ENCODE assay signal across 10 mouse cellular contexts in the genomic region with DNA sequence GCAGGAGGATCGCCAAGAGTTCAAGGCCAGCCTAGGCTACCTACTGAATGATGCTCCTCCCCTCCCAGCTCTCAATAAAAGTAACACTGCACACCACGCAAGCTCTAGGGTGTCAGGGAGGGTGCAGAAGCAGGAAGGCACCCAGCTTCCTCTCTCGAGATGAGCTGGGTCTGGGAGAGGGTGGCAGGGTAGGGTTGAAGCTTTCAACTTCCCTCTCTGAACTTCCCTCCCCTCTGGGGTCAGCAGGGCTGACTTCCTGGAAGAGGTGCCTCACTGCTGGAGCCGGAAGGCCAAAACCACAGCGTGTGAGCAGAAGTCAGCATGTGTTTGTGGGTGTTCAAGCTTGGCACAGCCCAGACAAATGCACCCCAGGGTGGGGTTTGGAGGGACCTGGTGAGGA. TPM values are rescaled to one million over a fixed set of nuclear protein-coding genes. Genes with fewer than 3 reads are reported as not detected.
A peak's percentile ranks its signal among the peaks of the same experiment; 100 is the strongest.
DNase-seq lines count a peak whose midpoint lies in the region; ATAC-seq and TF ChIP-seq lines count a peak whose summit lies in the region.
"Had no signal": no experiment of that assay in that cellular context is flagged by ENCODE, and none has a peak within 500 bp of the region (broad histone marks: within the 10 kb centered on the region; RNA-seq: fewer than 3 reads in every experiment).

No protein-coding gene starts in this region.

- H3K36me3 ChIP-seq in kidney, adult 2 months (ENCODE audit: control insufficient read depth, insufficient read depth, low read length): no peaks in the 10 kb centered on the region
- H3K36me3 ChIP-seq in kidney, embryonic 16.5 days (ENCODE audit: insufficient read depth, low read length): peaks cover 22% of the 10 kb centered on the region
- peaks cover 30% of the 10 kb centered on the region for H3K36me3 ChIP-seq in liver, embryonic 15.5 days (replicated peaks)
- H3K36me3 ChIP-seq in intestine, embryonic 16.5 days (ENCODE audit: control insufficient read depth, insufficient read depth, low read length): peaks cover 14% of the 10 kb centered on the region; the same call in 1 of the 2 replicates

- DNase-seq in kidney, adult 2 months: peak; percentile 59
- DNase-seq in MEL-GATA-1-ER (ENCODE audit: extremely low read depth, low read depth): peak; percentile 91
- peak; percentile 60 to 77 for DNase-seq in spleen, postnatal 10 days (ENCODE audit: low spot score in 2 of 2)
- DNase-seq in embryo, embryonic 10 days (ENCODE audit: low spot score): no peak
- no peak for DNase-seq in cerebellum, adult 18-20 months
- DNase-seq: lung, embryonic 14.5 days had no signal

- 67% methylated on average over 5 of the region's 5 CpGs for WGBS in kidney, adult 2 months
- 67% methylated on average over 5 of the region's 5 CpGs for WGBS in kidney, embryonic 16.5 days
- 23% methylated on average over 5 of the region's 5 CpGs for WGBS in liver, embryonic 15.5 days (ENCODE audit: insufficient replicate concordance)
- 78% methylated on average over 5 of the region's 5 CpGs for WGBS in intestine, embryonic 16.5 days

- ATAC-seq in kidney, embryonic 16.5 days (ENCODE audit: low FRiP score, low TSS enrichment): no peak
- ATAC-seq in liver, embryonic 15.5 days (ENCODE audit: insufficient read depth): peak; percentile 32; the same call in 1 of the 2 replicates
- no peak for ATAC-seq in intestine, embryonic 16.5 days

- no peaks in the 10 kb centered on the region for H3K9me3 ChIP-seq in kidney, embryonic 16.5 days (ENCODE audit: low read length)
- no peaks in the 10 kb centered on the region for H3K9me3 ChIP-seq in liver, embryonic 15.5 days (replicated peaks)
- no peaks in the 10 kb centered on the region for H3K9me3 ChIP-seq in intestine, embryonic 16.5 days (ENCODE audit: control insufficient read depth, low read length)

- no peaks in the 10 kb centered on the region for H3K27me3 ChIP-seq in kidney, adult 2 months (replicated peaks; ENCODE audit: control insufficient read depth, insufficient read depth, low read length)
- H3K27me3 ChIP-seq in kidney, embryonic 16.5 days (ENCODE audit: insufficient read depth, low read length): no peaks in the 10 kb centered on the region
- H3K27me3 ChIP-seq in liver, embryonic 15.5 days: peaks cover under 1% of the 10 kb centered on the region; the same call in 1 of the 2 replicates
- no peaks in the 10 kb centered on the region for H3K27me3 ChIP-seq in intestine, embryonic 16.5 days (replicated peaks; ENCODE audit: control insufficient read depth, insufficient read depth, low read length)

- no peak for TF ChIP-seq CTCF in kidney, adult 2 months (conservative IDR thresholded peaks at IDR 0.05; ENCODE audit: insufficient read depth, insufficient read length, low read depth, low read length)

- no peak for TF ChIP-seq POLR2A in kidney, adult 2 months (IDR thresholded peaks at IDR 0.05; ENCODE audit: low read depth, low read length)

- no peak overlapping the region for H3K9ac ChIP-seq in kidney, embryonic 16.5 days (replicated peaks; ENCODE audit: low read length)
- H3K9ac ChIP-seq in liver, embryonic 15.5 days: no peak overlapping the region
- H3K9ac ChIP-seq in intestine, embryonic 16.5 days (ENCODE audit: low read depth, low read length): no peak overlapping the region
- H3K9ac ChIP-seq: lung, embryonic 14.5 days had no signal

- H3K4me3 ChIP-seq in kidney, adult 2 months (ENCODE audit: insufficient read depth, low read depth, low read length): no peak overlapping the region
- no peak overlapping the region for H3K4me3 ChIP-seq in kidney, embryonic 16.5 days (ENCODE audit: low read length)
- no peak overlapping the region for H3K4me3 ChIP-seq in liver, embryonic 15.5 days (replicated peaks)
- H3K4me3 ChIP-seq in intestine, embryonic 16.5 days (ENCODE audit: low read length): no peak overlapping the region

- H3K4me1 ChIP-seq in kidney, adult 2 months (ENCODE audit: control insufficient read depth, insufficient read depth, low read length): no peaks in the 10 kb centered on the region
- H3K4me1 ChIP-seq in kidney, embryonic 16.5 days (ENCODE audit: insufficient read depth, low read length): peaks cover 8% of the 10 kb centered on the region; the same call in 1 of the 2 replicates
- H3K4me1 ChIP-seq in liver, embryonic 15.5 days (replicated peaks): peaks cover 55% of the 10 kb centered on the region
- H3K4me1 ChIP-seq in intestine, embryonic 16.5 days (ENCODE audit: control insufficient read depth, insufficient read depth, low read length): peaks cover 5% of the 10 kb centered on the region

- no peak overlapping the region for H3K27ac ChIP-seq in kidney, adult 2 months (ENCODE audit: insufficient read depth, low read depth, low read length)
- H3K27ac ChIP-seq in kidney, embryonic 16.5 days (ENCODE audit: low read length): no peak overlapping the region
- H3K27ac ChIP-seq in liver, embryonic 15.5 days (replicated peaks): peak overlapping the region; percentile 73
- no peak overlapping the region for H3K27ac ChIP-seq in intestine, embryonic 16.5 days (ENCODE audit: low read length)

- H3K4me2 ChIP-seq in kidney, embryonic 16.5 days (replicated peaks; ENCODE audit: low read depth, low read length): no peak overlapping the region
- no peak overlapping the region for H3K4me2 ChIP-seq in liver, embryonic 15.5 days
- H3K4me2 ChIP-seq in intestine, embryonic 16.5 days (ENCODE audit: low read depth, low read length): no peak overlapping the region
- H3K4me2 ChIP-seq: lung, embryonic 14.5 days had no signal

RNA-seq across cellular contexts. Expression of gene Lfng, which starts 10.6 kb away (rescaled TPM):
- polyA plus RNA-seq in kidney, adult 2 months (2012; rRNA removed): 37.8 and 43.3 TPM in 2 replicates
- polyA plus RNA-seq in kidney, embryonic 16.5 days (2015; fragmentation: Nextera tagmentation; extraction: Ambion mirVana): 36.3 and 38.9 TPM in 2 replicates
- polyA plus RNA-seq in liver, embryonic 15.5 days (2015; fragmentation: Nextera tagmentation; extraction: Ambion mirVana): 11.0 and 12.9 TPM in 2 replicates
- polyA plus RNA-seq in intestine, embryonic 16.5 days (2015; fragmentation: Nextera tagmentation; extraction: Ambion mirVana): 11.9 and 13.4 TPM in 2 replicates

RNA-seq across cellular contexts. Expression of gene Ttyh3, which starts 31.1 kb away (rescaled TPM):
- polyA plus RNA-seq in kidney, adult 2 months (2012; rRNA removed): 33.5 and 35.6 TPM in 2 replicates
- polyA plus RNA-seq in kidney, embryonic 16.5 days (2015; fragmentation: Nextera tagmentation; extraction: Ambion mirVana): 28.4 and 31.3 TPM in 2 replicates
- 6.7 and 7.6 TPM in 2 replicates for polyA plus RNA-seq in liver, embryonic 15.5 days (2015; fragmentation: Nextera tagmentation; extraction: Ambion mirVana)
- 17.0 and 24.3 TPM in 2 replicates for polyA plus RNA-seq in intestine, embryonic 16.5 days (2015; fragmentation: Nextera tagmentation; extraction: Ambion mirVana)

RNA-seq across cellular contexts. Expression of gene Grifin, which starts 52.8 kb away (rescaled TPM):
- polyA plus RNA-seq in kidney, adult 2 months (2012; rRNA removed): not detected in 2 replicates
- 0.27 TPM in 1 of 2 replicates, not detected in the other for polyA plus RNA-seq in kidney, embryonic 16.5 days (2015; fragmentation: Nextera tagmentation; extraction: Ambion mirVana)
- polyA plus RNA-seq in liver, embryonic 15.5 days (2015; fragmentation: Nextera tagmentation; extraction: Ambion mirVana): 1.4 and 1.9 TPM in 2 replicates
- polyA plus RNA-seq in intestine, embryonic 16.5 days (2015; fragmentation: Nextera tagmentation; extraction: Ambion mirVana): 0.70 and 0.80 TPM in 2 replicates
- polyA plus RNA-seq: heart, embryonic 14.5 days; lung, embryonic 14.5 days had no signal

Comparison
In these comparisons a context has a peak if more than half of its experiments do, and no peak if none do; other contexts are left out.
1. DNase-seq: peak in kidney, adult 2 months (single experiment), MEL-GATA-1-ER (single experiment) and spleen, postnatal 10 days (2 of 2); none in embryo, embryonic 10 days (single experiment) and cerebellum, adult 18-20 months (0 of 2).